Mouse (Mus musculus): Measurements from ENCODE around the gene Rara. TPM values are rescaled to one million over a fixed set of nuclear protein-coding genes. Genes with fewer than 3 reads are reported as not detected.
"Not testable (repeated sequence)": the region's sequence is repeated elsewhere in the genome, so short reads cannot be mapped to it uniquely, and the experiment has no call there.

The Rara gene
- polyA plus RNA-seq, 1 experiment: 18.0 TPM

DNA sequence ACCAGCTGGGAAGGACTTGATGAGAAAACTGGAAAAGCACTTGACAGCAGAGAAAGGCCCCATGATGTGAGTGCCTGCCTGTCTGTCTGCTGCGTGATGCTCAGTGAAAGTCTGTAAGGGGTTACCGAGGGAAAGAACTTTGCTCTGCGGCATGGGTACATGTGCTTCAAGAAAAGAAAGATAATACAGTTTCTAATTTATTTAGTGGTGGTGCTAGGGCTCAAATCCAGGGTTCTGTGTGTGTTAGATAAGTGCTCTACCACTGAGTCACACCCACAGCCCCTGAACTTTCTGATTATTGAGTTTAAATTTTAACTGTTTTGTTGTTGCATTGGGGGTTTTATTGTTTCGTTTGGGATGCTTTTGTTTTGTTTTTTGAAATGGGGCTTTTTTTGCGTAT, 16.1 kb upstream of the Rara start:
- no peak overlapping the region for H3K4me3 ChIP-seq (ENCODE audit: insufficient read depth, low read depth, low read length)
- H3K27me3 ChIP-seq (replicated peaks; ENCODE audit: control insufficient read depth, insufficient read depth, low read length): no peaks in the 10 kb centered on the region
- H3K4me1 ChIP-seq (ENCODE audit: control insufficient read depth, insufficient read depth, low read length): no peaks in the 10 kb centered on the region
- no peak for DNase-seq
- no peak overlapping the region for H3K27ac ChIP-seq (ENCODE audit: insufficient read depth, low read depth, low read length)
- 91% methylated on average over 5 of the region's 5 CpGs for WGBS
- no peak for TF ChIP-seq CTCF (conservative IDR thresholded peaks at IDR 0.05; ENCODE audit: insufficient read depth, insufficient read length, low read depth, low read length)
- TF ChIP-seq POLR2A (IDR thresholded peaks at IDR 0.05; ENCODE audit: low read depth, low read length): no peak
- no peaks in the 10 kb centered on the region for H3K36me3 ChIP-seq (ENCODE audit: control insufficient read depth, insufficient read depth, low read length)

DNA sequence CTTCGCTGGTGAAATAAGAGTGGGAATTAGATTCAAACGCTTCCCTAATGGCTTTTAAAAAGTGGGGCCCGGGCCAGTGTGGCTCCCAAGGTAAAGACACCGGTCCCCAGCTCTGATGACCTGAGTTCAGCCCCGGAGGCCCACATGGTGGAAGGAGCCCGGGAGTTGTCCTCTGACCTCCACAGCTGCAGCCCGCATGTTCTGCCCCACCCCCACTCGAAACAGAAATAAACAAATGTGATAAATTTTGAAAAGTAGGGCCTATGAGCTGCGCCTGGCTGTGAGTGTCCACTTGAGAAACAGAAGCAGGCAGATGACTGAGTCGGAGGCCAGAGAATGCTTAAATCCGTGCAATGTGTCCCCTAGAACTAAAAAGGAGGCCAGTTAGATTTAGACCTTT, 13.4 kb upstream of the Rara start:
- H3K36me3 ChIP-seq (ENCODE audit: control insufficient read depth, insufficient read depth, low read length): no peaks in the 10 kb centered on the region
- DNase-seq: no peak
- WGBS: 68% methylated on average over 11 of the region's 11 CpGs
- no peak for TF ChIP-seq POLR2A (IDR thresholded peaks at IDR 0.05; ENCODE audit: low read depth, low read length)
- no peak for TF ChIP-seq CTCF (conservative IDR thresholded peaks at IDR 0.05; ENCODE audit: insufficient read depth, insufficient read length, low read depth, low read length)
- H3K4me3 ChIP-seq (ENCODE audit: insufficient read depth, low read depth, low read length): no peak overlapping the region
- no peak overlapping the region for H3K27ac ChIP-seq (ENCODE audit: insufficient read depth, low read depth, low read length)
- no peaks in the 10 kb centered on the region for H3K27me3 ChIP-seq (replicated peaks; ENCODE audit: control insufficient read depth, insufficient read depth, low read length)
- no peaks in the 10 kb centered on the region for H3K4me1 ChIP-seq (ENCODE audit: control insufficient read depth, insufficient read depth, low read length)

DNA sequence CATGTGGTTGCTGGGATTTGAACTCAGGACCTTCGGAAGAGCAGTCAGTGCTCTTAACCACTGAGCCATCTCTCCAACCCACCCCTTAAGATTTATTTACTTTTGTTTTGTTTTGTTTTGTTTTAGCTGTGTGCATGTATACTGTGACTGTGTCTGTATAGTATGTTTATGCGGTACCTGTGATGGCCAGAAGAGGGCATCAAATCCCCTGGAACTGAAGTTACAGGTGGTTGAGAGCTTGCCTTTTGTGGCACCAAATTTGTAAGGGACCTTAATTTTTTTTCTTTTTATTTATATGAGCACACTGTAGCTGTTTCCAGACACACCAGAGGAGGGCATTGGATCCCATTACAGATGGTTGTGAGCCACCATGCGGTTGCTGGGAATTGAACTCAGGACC, 11.2 kb upstream of the Rara start:
- not testable (repeated sequence) for H3K36me3 ChIP-seq (ENCODE audit: control insufficient read depth, insufficient read depth, low read length); DNase-seq; H3K27ac ChIP-seq (ENCODE audit: insufficient read depth, low read depth, low read length); H3K4me1 ChIP-seq (ENCODE audit: control insufficient read depth, insufficient read depth, low read length); H3K27me3 ChIP-seq (replicated peaks; ENCODE audit: control insufficient read depth, insufficient read depth, low read length); H3K4me3 ChIP-seq (ENCODE audit: insufficient read depth, low read depth, low read length)
- 92% methylated on average over 3 of the region's 3 CpGs for WGBS
- 0 out of 2 replicates have a peak, but pooled peaks have one; percentile 28 for TF ChIP-seq CTCF (conservative IDR thresholded peaks at IDR 0.05; ENCODE audit: insufficient read depth, insufficient read length, low read depth, low read length)

DNA sequence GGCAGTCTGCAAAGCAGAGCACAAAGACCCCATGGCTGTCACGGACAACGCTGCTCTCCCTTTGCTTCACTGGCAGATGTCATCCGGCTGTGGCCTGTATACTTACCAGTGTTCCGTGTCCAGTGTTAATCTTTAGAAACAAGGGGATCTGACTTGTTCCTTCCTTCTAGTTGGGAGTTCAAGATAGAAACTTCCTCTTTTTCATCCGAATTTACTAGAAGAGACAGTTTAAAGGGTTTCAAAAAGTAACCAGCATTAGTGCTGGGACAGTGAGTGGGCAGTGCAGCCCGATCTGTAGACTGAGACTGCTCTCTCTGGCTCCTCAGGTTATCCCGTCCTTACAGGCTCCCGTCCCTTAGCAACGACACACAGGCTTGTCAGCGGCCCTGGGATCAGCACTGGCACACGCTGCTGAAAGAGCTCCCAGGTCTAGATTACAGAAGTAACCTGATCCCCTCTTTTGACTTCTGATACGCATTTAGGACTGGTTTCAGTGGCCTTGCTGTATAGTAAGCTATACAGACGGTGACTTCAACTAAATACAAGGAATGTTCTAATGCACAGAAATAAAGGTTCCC, 10.1 kb upstream of the Rara start:
- no peaks in the 10 kb centered on the region for H3K36me3 ChIP-seq (ENCODE audit: control insufficient read depth, insufficient read depth, low read length)
- H3K4me1 ChIP-seq (ENCODE audit: control insufficient read depth, insufficient read depth, low read length): no peaks in the 10 kb centered on the region; the same call in 1 of the 2 replicates
- 80% methylated on average over 13 of the region's 13 CpGs for WGBS
- no peak overlapping the region for H3K4me3 ChIP-seq (ENCODE audit: insufficient read depth, low read depth, low read length)
- H3K27ac ChIP-seq (ENCODE audit: insufficient read depth, low read depth, low read length): no peak overlapping the region
- TF ChIP-seq POLR2A (IDR thresholded peaks at IDR 0.05; ENCODE audit: low read depth, low read length): no peak
- TF ChIP-seq CTCF (conservative IDR thresholded peaks at IDR 0.05; ENCODE audit: insufficient read depth, insufficient read length, low read depth, low read length): no peak
- DNase-seq: no peak
- H3K27me3 ChIP-seq (replicated peaks; ENCODE audit: control insufficient read depth, insufficient read depth, low read length): no peaks in the 10 kb centered on the region

DNA sequence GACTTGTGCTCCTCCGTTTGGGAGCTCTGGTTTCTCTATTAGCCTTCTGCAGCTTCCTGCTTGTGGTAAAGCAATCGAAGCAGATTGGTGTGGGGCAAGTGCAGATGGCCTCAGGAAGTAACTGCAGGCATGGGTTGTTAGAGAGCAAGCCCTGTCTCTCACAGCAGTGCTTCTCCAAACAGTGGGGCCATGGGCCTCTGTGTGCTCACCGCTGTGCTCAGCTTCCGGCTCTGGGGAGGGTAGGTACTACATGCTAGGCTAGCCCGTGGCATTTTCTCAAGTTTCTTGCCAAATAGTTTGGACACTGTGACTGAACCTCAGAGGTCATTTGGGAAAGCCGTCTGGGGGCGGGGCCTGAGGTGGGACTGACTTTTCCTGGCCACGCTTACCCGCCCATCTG, 9.4 kb upstream of the Rara start:
- Histone ChIP-seq H3K4me3 (ENCODE audit: insufficient read depth, low read depth, low read length) (no peak overlapping the region), H3K4me1 (ENCODE audit: control insufficient read depth, insufficient read depth, low read length) (no peaks in the 10 kb centered on the region; the same call in 1 of the 2 replicates), H3K36me3 (ENCODE audit: control insufficient read depth, insufficient read depth, low read length) (no peaks in the 10 kb centered on the region), H3K27me3 (replicated peaks; ENCODE audit: control insufficient read depth, insufficient read depth, low read length) (no peaks in the 10 kb centered on the region), H3K27ac (ENCODE audit: insufficient read depth, low read depth, low read length) (no peak overlapping the region)
- TF ChIP-seq POLR2A (IDR thresholded peaks at IDR 0.05; ENCODE audit: low read depth, low read length) (no peak), CTCF (conservative IDR thresholded peaks at IDR 0.05; ENCODE audit: insufficient read depth, insufficient read length, low read depth, low read length) (peak; percentile 27; the same call in 1 of the 2 replicates)
- DNase-seq: peak; percentile 71
- WGBS: 48% methylated on average over 9 of the region's 9 CpGs

DNA sequence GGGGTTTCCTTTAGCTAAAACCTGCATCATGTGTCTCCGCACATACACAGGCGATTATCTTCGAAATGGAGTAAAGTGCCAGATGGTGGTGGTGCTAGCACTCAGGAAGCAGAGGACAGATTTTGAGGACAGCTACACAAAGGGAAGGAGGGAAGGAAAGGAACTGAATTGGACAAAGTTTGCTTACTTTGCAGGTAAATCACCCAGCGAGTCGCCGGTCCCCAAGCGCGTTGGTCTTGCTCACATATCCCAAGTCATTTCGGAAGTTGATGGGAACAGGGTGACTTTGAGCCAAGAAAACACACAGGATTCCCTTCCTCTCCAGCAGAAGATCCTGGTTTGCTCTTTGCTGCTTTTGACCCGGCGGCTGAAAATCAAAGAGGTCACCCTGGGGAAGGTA, 8.6 kb upstream of the Rara start:
- TF ChIP-seq POLR2A (IDR thresholded peaks at IDR 0.05; ENCODE audit: low read depth, low read length): no peak
- no peak for TF ChIP-seq CTCF (conservative IDR thresholded peaks at IDR 0.05; ENCODE audit: insufficient read depth, insufficient read length, low read depth, low read length)
- no peaks in the 10 kb centered on the region; the same call in 1 of the 2 replicates for H3K4me1 ChIP-seq (ENCODE audit: control insufficient read depth, insufficient read depth, low read length)
- H3K27ac ChIP-seq (ENCODE audit: insufficient read depth, low read depth, low read length): no peak overlapping the region
- WGBS: 96% methylated on average over 11 of the region's 11 CpGs
- DNase-seq: no peak
- no peaks in the 10 kb centered on the region for H3K36me3 ChIP-seq (ENCODE audit: control insufficient read depth, insufficient read depth, low read length)
- H3K4me3 ChIP-seq (ENCODE audit: insufficient read depth, low read depth, low read length): no peak overlapping the region
- no peaks in the 10 kb centered on the region for H3K27me3 ChIP-seq (replicated peaks; ENCODE audit: control insufficient read depth, insufficient read depth, low read length)

DNA sequence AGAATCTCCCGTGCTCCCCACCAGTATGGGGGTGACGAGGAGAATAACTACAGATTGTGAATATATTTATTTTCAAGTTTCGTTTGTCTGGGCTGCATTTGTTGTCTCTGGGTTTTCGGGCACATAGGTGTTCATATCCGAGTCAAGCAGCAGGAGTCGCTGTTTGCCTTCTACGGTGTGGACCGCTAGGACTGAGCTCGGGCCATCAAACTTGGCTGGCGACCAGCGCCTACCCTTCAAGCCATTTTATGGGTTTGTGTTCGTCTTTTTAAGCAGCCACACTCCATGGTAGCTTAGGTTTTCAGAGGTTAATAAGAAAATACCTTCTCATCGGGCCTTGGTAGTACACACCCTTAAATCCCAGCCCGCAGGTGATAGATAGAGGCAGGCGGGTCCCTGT, 5.8 kb upstream of the Rara start:
- 52% methylated on average over 15 of the region's 15 CpGs for WGBS
- peaks cover 14% of the 10 kb centered on the region for H3K4me1 ChIP-seq (ENCODE audit: control insufficient read depth, insufficient read depth, low read length)
- TF ChIP-seq CTCF (conservative IDR thresholded peaks at IDR 0.05; ENCODE audit: insufficient read depth, insufficient read length, low read depth, low read length): peak; percentile 56

More for the DNA sequence above, 5.8 kb upstream of the Rara start:
- H3K36me3 ChIP-seq (ENCODE audit: control insufficient read depth, insufficient read depth, low read length); H3K27ac ChIP-seq (ENCODE audit: insufficient read depth, low read depth, low read length); H3K27me3 ChIP-seq (replicated peaks; ENCODE audit: control insufficient read depth, insufficient read depth, low read length); H3K4me3 ChIP-seq (ENCODE audit: insufficient read depth, low read depth, low read length); DNase-seq: not testable (repeated sequence)

Measured in kidney, adult 2 months (tissue).